Mouse (Mus musculus) midbrain, embryonic 16.5 days (tissue): Measurements from ENCODE around the gene Jmjd1c. TPM values are rescaled to one million over a fixed set of nuclear protein-coding genes. Genes with fewer than 3 reads are reported as not detected.
A peak's percentile ranks its signal among the peaks of the same experiment; 100 is the strongest.

Source experiments
- ATAC-seq: fragments of 200-750 bp; cut with Nextera tagmentation; 2 replicates; pipeline ENCODE4 v1.8.0; 2017; ENCODE audit warnings: moderate TSS enrichment
- H3K27ac ChIP-seq: fragments of 300-500 bp; sonication (generic); 2 replicates; pipeline ENCODE4 v1.5.1; 2014; ENCODE audit warnings: mild to moderate bottlenecking, low read length, mixed read lengths
- H3K27me3 ChIP-seq: fragments of 300-500 bp; sonication (generic); 2 replicates; pipeline ENCODE4 v1.6.1; 2014; ENCODE audit warnings: low read depth, low read length, mixed read lengths; ENCODE audit not compliant: control insufficient read depth, insufficient read depth
- H3K36me3 ChIP-seq: fragments of 300-500 bp; sonication (generic); 2 replicates; pipeline ENCODE4 v1.6.1; 2014; ENCODE audit warnings: mild to moderate bottlenecking, low read length, moderate library complexity, mixed read lengths; ENCODE audit not compliant: control insufficient read depth, insufficient read depth
- H3K4me1 ChIP-seq: fragments of 300-500 bp; sonication (generic); 2 replicates; pipeline ENCODE4 v1.6.1; 2014; ENCODE audit warnings: mild to moderate bottlenecking, low read length, mixed read lengths; ENCODE audit not compliant: control insufficient read depth, insufficient read depth
- H3K4me2 ChIP-seq: fragments of 300-500 bp; sonication (generic); 2 replicates; pipeline ENCODE4 v1.6.1; 2014; ENCODE audit warnings: mild to moderate bottlenecking, low read length, mixed read lengths
- H3K4me3 ChIP-seq: fragments of 300-500 bp; sonication (generic); 2 replicates; pipeline ENCODE4 v1.5.1; 2014; ENCODE audit warnings: low read depth, mild to moderate bottlenecking, low read length, moderate library complexity, mixed read lengths
- H3K9ac ChIP-seq: fragments of 300-500 bp; sonication (generic); 2 replicates; pipeline ENCODE4 v1.6.1; 2014; ENCODE audit warnings: low read depth, low read length, mixed read lengths
- H3K9me3 ChIP-seq: fragments of 300-500 bp; sonication (generic); replicated peaks from 2 replicates; pipeline ENCODE4 v1.6.1; 2014; ENCODE audit warnings: mild to moderate bottlenecking, low read length, mixed read lengths; ENCODE audit not compliant: control insufficient read depth, poor library complexity, severe bottlenecking
- WGBS: fragments of 180-500 bp; shearing (Covaris S2); extraction: QIAGEN DNeasy Blood & Tissue Kit; methylation state at CpG from one replicate; pipeline ENCODE4 v1.1.7; 2014; 5-methylcytosine and 5-hydroxymethylcytosine counted together
- polyA plus RNA-seq: library from polyadenylated mRNA; unstranded; fragments of >200 nt; fragmentation: Nextera tagmentation; extraction: Ambion mirVana; gene quantifications from 2 replicates; pipeline ENCODE4 v1.2.1, GENCODE M21; 2015

Jmjd1c gene
- polyA plus RNA-seq, 1 experiment from 2014 or later = 41.7 TPM

GRCm38 (mm10) chr10:67183086-67183485, 87.2 kb downstream of the Jmjd1c start:
- Histone ChIP-seq H3K27ac (no peak overlapping the region), H3K9me3 (no peaks in the 10 kb centered on the region), H3K27me3 (no peaks in the 10 kb centered on the region), H3K36me3 (no peaks in the 10 kb centered on the region), H3K9ac (no peak overlapping the region), H3K4me1 (peaks cover 16% of the 10 kb centered on the region), H3K4me3 (no peak overlapping the region), H3K4me2 (no peak overlapping the region)
- WGBS = 76% methylated on average over 1 of the region's 1 CpGs
- ATAC-seq = no peak

GRCm38 (mm10) chr10:67184441-67185070, 88.6 kb downstream of the Jmjd1c start:
- no peak overlapping the region for H3K27ac ChIP-seq
- no peak for ATAC-seq
- H3K4me3 ChIP-seq = no peak overlapping the region
- H3K27me3 ChIP-seq = no peaks in the 10 kb centered on the region
- H3K36me3 ChIP-seq = no peaks in the 10 kb centered on the region
- no peak overlapping the region for H3K4me2 ChIP-seq
- no peaks in the 10 kb centered on the region for H3K9me3 ChIP-seq
- H3K9ac ChIP-seq = no peak overlapping the region
- WGBS = 41% methylated on average over 3 of the region's 3 CpGs
- peaks cover 23% of the 10 kb centered on the region for H3K4me1 ChIP-seq

- ATAC-seq = peak; percentile 92
- H3K27me3 ChIP-seq = no peaks in the 10 kb centered on the region
- WGBS = under 1% methylated on average over 23 of the region's 23 CpGs
These were observed 89.7 kb downstream of the Jmjd1c start for GRCm38 (mm10) chr10:67185491-67186081.

GRCm38 (mm10) chr10:67186489-67186888, 90.6 kb downstream of the Jmjd1c start:
- H3K4me2 ChIP-seq = peak overlapping the region; percentile 58
- no peak for ATAC-seq
- H3K36me3 ChIP-seq = no peaks in the 10 kb centered on the region
- no peaks in the 10 kb centered on the region for H3K9me3 ChIP-seq
- no peaks in the 10 kb centered on the region for H3K27me3 ChIP-seq
- H3K9ac ChIP-seq = no peak overlapping the region
- H3K4me1 ChIP-seq = peaks cover 23% of the 10 kb centered on the region
- H3K4me3 ChIP-seq = peak overlapping the region; percentile 29
- H3K27ac ChIP-seq = peak overlapping the region; percentile 50

More at GRCm38 (mm10) chr10:67185491-67186081, 89.7 kb downstream of the Jmjd1c start:
- no peaks in the 10 kb centered on the region for H3K9me3 ChIP-seq
- H3K9ac ChIP-seq = peak overlapping the region; percentile 63
- H3K4me2 ChIP-seq = peak overlapping the region; percentile 58
- H3K4me3 ChIP-seq = peak overlapping the region; percentile 29
- no peaks in the 10 kb centered on the region for H3K36me3 ChIP-seq
- peak overlapping the region; percentile 78 for H3K27ac ChIP-seq
- peaks cover 23% of the 10 kb centered on the region for H3K4me1 ChIP-seq

GRCm38 (mm10) chr10:67187001-67187453, 91.1 kb downstream of the Jmjd1c start:
- Histone ChIP-seq H3K4me3 (peak overlapping the region; percentile 29), H3K4me1 (peaks cover 23% of the 10 kb centered on the region), H3K9ac (peak overlapping the region; percentile 41; the same call in 1 of the 2 replicates), H3K36me3 (no peaks in the 10 kb centered on the region), H3K9me3 (no peaks in the 10 kb centered on the region), H3K27me3 (no peaks in the 10 kb centered on the region), H3K4me2 (peak overlapping the region; percentile 58), H3K27ac (peak overlapping the region; percentile 49)
- 5% methylated on average over 5 of the region's 5 CpGs for WGBS
- no peak for ATAC-seq

- no peak overlapping the region for H3K9ac ChIP-seq
- no peak for ATAC-seq
These were observed 92.0 kb downstream of the Jmjd1c start for GRCm38 (mm10) chr10:67187952-67188351.

GRCm38 (mm10) chr10:67189057-67189456, 93.1 kb downstream of the Jmjd1c start:
- Histone ChIP-seq H3K4me3 (no peak overlapping the region), H3K9ac (no peak overlapping the region), H3K9me3 (no peaks in the 10 kb centered on the region), H3K36me3 (no peaks in the 10 kb centered on the region), H3K27ac (no peak overlapping the region), H3K4me1 (peaks cover 18% of the 10 kb centered on the region), H3K27me3 (no peaks in the 10 kb centered on the region), H3K4me2 (peak overlapping the region; percentile 5; the same call in 1 of the 2 replicates)
- ATAC-seq = no peak

More at GRCm38 (mm10) chr10:67187952-67188351, 92.0 kb downstream of the Jmjd1c start:
- H3K27ac ChIP-seq = no peak overlapping the region
- H3K4me1 ChIP-seq = peaks cover 18% of the 10 kb centered on the region
- H3K4me2 ChIP-seq = peak overlapping the region; percentile 58
- H3K9me3 ChIP-seq = no peaks in the 10 kb centered on the region
- no peaks in the 10 kb centered on the region for H3K36me3 ChIP-seq
- 84% methylated on average over 2 of the region's 2 CpGs for WGBS
- peak overlapping the region; percentile 12 for H3K4me3 ChIP-seq
- H3K27me3 ChIP-seq = no peaks in the 10 kb centered on the region

- no peaks in the 10 kb centered on the region for H3K9me3 ChIP-seq
- peaks cover 18% of the 10 kb centered on the region for H3K4me1 ChIP-seq
- no peaks in the 10 kb centered on the region for H3K27me3 ChIP-seq
- no peaks in the 10 kb centered on the region for H3K36me3 ChIP-seq
- no peak overlapping the region for H3K4me3 ChIP-seq
- ATAC-seq = no peak
- WGBS = 94% methylated on average over 1 of the region's 1 CpGs
- no peak overlapping the region for H3K27ac ChIP-seq
- no peak overlapping the region for H3K9ac ChIP-seq
- H3K4me2 ChIP-seq = no peak overlapping the region
These were observed 94.3 kb downstream of the Jmjd1c start for GRCm38 (mm10) chr10:67190261-67190660.

GRCm38 (mm10) chr10:67192366-67192765, 96.4 kb downstream of the Jmjd1c start:
- WGBS = 94% methylated on average over 3 of the region's 3 CpGs
- Histone ChIP-seq H3K4me3 (no peak overlapping the region), H3K27me3 (no peaks in the 10 kb centered on the region), H3K9ac (no peak overlapping the region), H3K27ac (no peak overlapping the region), H3K9me3 (no peaks in the 10 kb centered on the region), H3K36me3 (no peaks in the 10 kb centered on the region), H3K4me1 (peaks cover 12% of the 10 kb centered on the region), H3K4me2 (no peak overlapping the region)
- ATAC-seq = no peak
